Mouse (Mus musculus): ENCODE results near the gene Gm5105.

GRCm38 (mm10) chr3:138029351-138029750, 37.8 kb downstream of the Gm5105 start:
- TF ChIP-seq TAL1 (IDR thresholded peaks at IDR 0.05; ENCODE audit: low read length) = no peak
- no peak for TF ChIP-seq GATA1 (IDR thresholded peaks at IDR 0.05; ENCODE audit: low read length)
